Mouse (Mus musculus) ES-E14 (cell line): Measurements from ENCODE around the gene Tbl1xr1. TPM values are rescaled to one million over a fixed set of nuclear protein-coding genes. Genes with fewer than 3 reads are reported as not detected.

Experiments
- DNase-seq: peaks from one replicate; pipeline ENCODE4 v3.0.0-alpha.2; 2013; ENCODE audit warnings: low read depth, low spot score
- H3K27ac ChIP-seq: 2 replicates; pipeline ENCODE4 v1.5.1; 2012; ENCODE audit warnings: low read depth, mild to moderate bottlenecking, low read length, moderate library complexity, mixed read lengths; ENCODE audit not compliant: poor library complexity, insufficient read depth, severe bottlenecking
- H3K36me3 ChIP-seq: 2 replicates; pipeline ENCODE4 v1.6.1; 2012; ENCODE audit warnings: mild to moderate bottlenecking, low read length, moderate library complexity, mixed read lengths; ENCODE audit not compliant: control insufficient read depth, poor library complexity, insufficient read depth, severe bottlenecking
- H3K4me1 ChIP-seq, 2 experiments: fragments of 150-350 bp in 1 of 2; sonication (generic) in 1 of 2; 2 replicates each; pipeline ENCODE4 v1.6.1; 2012; ENCODE audit warnings: low read length in 2 of 2, mild to moderate bottlenecking in 1 of 2, mixed read lengths in 1 of 2; ENCODE audit not compliant: control insufficient read depth in 2 of 2, insufficient read depth in 2 of 2, poor library complexity in 1 of 2
- H3K4me3 ChIP-seq, 2 experiments: fragments of 150-350 bp in 1 of 2; sonication (generic) in 1 of 2; 2 replicates each; pipeline ENCODE4 v1.5.1; 2012; ENCODE audit warnings: low read length in 2 of 2, low read depth in 1 of 2, mild to moderate bottlenecking in 1 of 2, mixed read lengths in 1 of 2; ENCODE audit not compliant: insufficient read depth in 1 of 2, poor library complexity in 1 of 2, severe bottlenecking in 1 of 2
- H3K9ac ChIP-seq: 2 replicates; pipeline ENCODE4 v1.6.1; 2012; ENCODE audit warnings: low read depth, mild to moderate bottlenecking, low read length, mixed read lengths; ENCODE audit not compliant: poor library complexity, insufficient read depth, severe bottlenecking
- H3K9me3 ChIP-seq: fragments of 150-350 bp; sonication (generic); 2 replicates; pipeline ENCODE4 v1.6.1; 2012; ENCODE audit warnings: low read depth, mild to moderate bottlenecking, low read length; ENCODE audit not compliant: control insufficient read depth, insufficient read depth
- CHD2 ChIP-seq: IDR thresholded peaks from 2 replicates; pipeline ENCODE4 v1.6.1; 2014; ENCODE audit warnings: mild to moderate bottlenecking, low read depth, low read length, inconsistent platforms
- HCFC1 ChIP-seq: IDR thresholded peaks from 2 replicates; pipeline ENCODE4 v1.6.1; 2012; ENCODE audit warnings: low read length, inconsistent platforms, borderline replicate concordance; ENCODE audit not compliant: insufficient read depth
- MAFK ChIP-seq: IDR thresholded peaks from 2 replicates; pipeline ENCODE4 v1.6.1; 2014; ENCODE audit warnings: mild to moderate bottlenecking, low read depth, low read length, inconsistent platforms; ENCODE audit not compliant: insufficient read depth
- ZC3H11A ChIP-seq: IDR thresholded peaks from 2 replicates; pipeline ENCODE4 v1.6.1; 2012; ENCODE audit warnings: low read depth, mild to moderate bottlenecking, inconsistent platforms, low read length, borderline replicate concordance
- ZNF384 ChIP-seq: IDR thresholded peaks from 2 replicates; pipeline ENCODE4 v1.6.1; 2012; ENCODE audit warnings: low read depth, low read length, inconsistent platforms
- in situ Hi-C, 2 experiments: fragments of 600-800 bp; cut with MboI; formaldehyde crosslinking; loops; one replicate each; pipeline ENCODE4 v1.15.1; 2025; ENCODE audit warnings: low sequenced_read_pairs in 2 of 2, inconsistent platforms in 1 of 2; ENCODE audit not compliant: unreplicated experiment in 2 of 2
- total RNA-seq: library from RNA; depleted of rRNA; stranded (reverse); fragments of 300-350 nt; gene quantifications from 2 replicates; pipeline ENCODE4 v1.2.3, GENCODE M21; 2012

Tbl1xr1 gene
- total RNA-seq, 1 experiment, result 64.6 TPM

- H3K4me1 ChIP-seq, result peaks cover 5 to 7% of the 10 kb centered on the region in 2 experiments
- peaks cover under 1% of the 10 kb centered on the region; the same call in 1 of the 2 replicates for H3K36me3 ChIP-seq
- no peak overlapping the region for H3K9ac ChIP-seq
- DNase-seq, result no peak
- H3K9me3 ChIP-seq, result no peaks in the 10 kb centered on the region
- H3K4me3 ChIP-seq, result no peak overlapping the region
- TF ChIP-seq MAFK, result no peak
- TF ChIP-seq ZNF384, result no peak
- TF ChIP-seq HCFC1, result no peak
- TF ChIP-seq ZC3H11A, result no peak
- TF ChIP-seq CHD2, result no peak
- in situ Hi-C loops, result no loop called here
- no peak overlapping the region; the same call in 1 of the 2 replicates for H3K27ac ChIP-seq
Observed at GRCm38 (mm10) chr3:22108013-22108412, 31.6 kb downstream of the Tbl1xr1 start.

- no peak for TF ChIP-seq ZNF384
- no peak for TF ChIP-seq CHD2
- peak; percentile 50; the same call in 1 of the 2 replicates for TF ChIP-seq ZC3H11A
- Histone ChIP-seq H3K4me3 (no peak overlapping the region), H3K9me3 (no peaks in the 10 kb centered on the region), H3K4me1 (peaks cover 5 to 7% of the 10 kb centered on the region in 2 experiments), H3K27ac (no peak overlapping the region; the same call in 1 of the 2 replicates), H3K36me3 (no peaks in the 10 kb centered on the region; the same call in 1 of the 2 replicates), H3K9ac (no peak overlapping the region)
- DNase-seq, result no peak
- in situ Hi-C loops, result no loop called here
Observed at GRCm38 (mm10) chr3:22109651-22110050, 33.2 kb downstream of the Tbl1xr1 start.

DNA sequence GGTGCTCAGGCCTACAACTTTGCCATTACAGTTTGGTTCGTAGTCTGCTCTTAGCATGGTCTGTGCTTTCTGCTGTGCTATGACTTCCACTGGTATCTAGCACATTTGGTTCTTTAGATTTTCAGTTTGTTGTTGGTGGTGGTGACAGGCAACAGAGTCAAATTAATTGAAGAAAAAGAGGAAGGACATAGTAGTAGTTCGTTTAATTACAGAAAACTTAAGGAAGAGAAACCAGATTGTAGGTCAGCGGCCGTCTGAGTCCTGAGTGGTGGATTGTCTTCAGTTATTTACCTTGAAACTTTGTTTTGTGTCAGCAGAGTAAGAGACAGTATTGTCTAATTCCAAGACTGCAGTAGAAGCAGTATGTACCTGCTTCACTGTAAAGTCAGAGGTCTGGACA lies 37.3 kb downstream of the Tbl1xr1 start:
- in situ Hi-C loops, result no loop called here
- H3K4me3 ChIP-seq, result no peak overlapping the region
- H3K4me1 ChIP-seq, result peaks cover 2 to 4% of the 10 kb centered on the region in 2 experiments; a peak in 3 of 4 replicates
- DNase-seq, result no peak
- peaks cover 5% of the 10 kb centered on the region; the same call in 1 of the 2 replicates for H3K36me3 ChIP-seq
- H3K9ac ChIP-seq, result no peak overlapping the region
- TF ChIP-seq MAFK, result no peak
- TF ChIP-seq ZC3H11A, result no peak
- no peak for TF ChIP-seq ZNF384
- no peak for TF ChIP-seq HCFC1
- TF ChIP-seq CHD2, result no peak
- no peak overlapping the region for H3K27ac ChIP-seq
- H3K9me3 ChIP-seq, result no peaks in the 10 kb centered on the region; the same call in 1 of the 2 replicates

DNA sequence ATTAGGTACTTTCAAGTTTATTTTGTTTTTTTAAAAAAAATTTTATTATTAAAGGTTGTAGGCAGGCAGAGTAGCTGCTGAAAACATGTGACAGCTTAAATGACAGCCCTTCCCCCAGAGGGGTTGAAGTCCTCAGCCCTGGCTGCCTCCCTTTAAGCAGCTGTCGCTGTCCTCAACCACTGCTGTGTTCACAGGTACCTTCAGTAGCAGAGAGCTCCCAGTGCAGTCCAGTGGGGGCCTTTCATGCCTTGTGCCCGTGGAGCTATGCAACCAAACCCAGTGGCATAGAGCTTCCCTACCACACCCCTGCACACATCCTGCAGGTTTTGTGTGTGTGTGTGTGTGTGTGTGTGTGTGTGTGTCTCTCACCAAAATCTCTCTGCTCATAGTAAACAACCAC lies 38.8 kb downstream of the Tbl1xr1 start:
- Histone ChIP-seq H3K4me3 (no peak overlapping the region), H3K9me3 (no peaks in the 10 kb centered on the region; the same call in 1 of the 2 replicates), H3K27ac (no peak overlapping the region), H3K4me1 (peaks cover 5 to 8% of the 10 kb centered on the region in 2 experiments), H3K36me3 (peaks cover 7% of the 10 kb centered on the region; the same call in 1 of the 2 replicates), H3K9ac (no peak overlapping the region)
- TF ChIP-seq ZC3H11A, result no peak
- no peak for TF ChIP-seq HCFC1
- no peak for TF ChIP-seq MAFK
- no peak for TF ChIP-seq ZNF384
- no peak for TF ChIP-seq CHD2
- no peak for DNase-seq
- in situ Hi-C loops, result no loop called here
